Mouse (Mus musculus): ENCODE measurements around the gene H2-DMb2. TPM values are rescaled to one million over a fixed set of nuclear protein-coding genes. Genes with fewer than 3 reads are reported as not detected.

The H2-DMb2 gene
- polyA plus RNA-seq, 1 experiment from 2014 or later, result 0.15 TPM

DNA sequence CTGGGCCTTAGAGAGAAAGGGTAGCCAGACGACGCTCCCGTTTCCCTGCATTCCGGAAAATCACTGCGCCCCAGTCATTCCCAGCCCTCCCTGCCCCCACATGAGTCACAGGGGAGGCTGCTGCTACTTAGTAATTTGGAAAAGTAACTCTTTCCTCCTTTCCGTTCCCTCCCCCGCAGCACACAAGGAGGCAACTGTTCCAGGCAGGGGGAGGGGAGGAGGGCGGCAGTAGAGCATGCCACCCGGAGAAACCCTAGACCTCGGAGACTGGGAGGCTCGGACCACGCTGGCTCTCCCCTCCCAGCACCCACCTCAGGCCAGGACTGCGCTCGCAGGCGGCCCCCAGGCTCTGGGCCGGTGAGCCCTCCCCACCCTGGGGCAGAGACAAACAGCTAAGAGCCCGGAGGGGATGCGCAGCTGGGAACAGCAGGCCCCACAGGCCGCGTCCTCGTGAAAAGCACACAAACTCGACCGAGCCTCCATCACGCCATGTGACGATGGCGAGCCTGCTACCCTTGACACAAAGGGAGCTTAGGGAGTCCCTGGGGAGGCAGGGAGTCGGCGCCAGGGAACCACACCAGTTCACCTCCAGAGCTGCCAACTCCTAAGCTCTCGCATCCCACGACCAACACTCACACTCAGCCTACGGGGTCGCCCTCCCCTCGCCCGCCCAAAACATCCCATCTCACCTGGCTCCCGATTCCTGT lies 21.8 kb upstream of the H2-DMb2 start:
- WGBS, result 0% methylated on average over 32 of the region's 35 CpGs
- DNase-seq (ENCODE audit: low spot score), result peak; percentile 92

DNA sequence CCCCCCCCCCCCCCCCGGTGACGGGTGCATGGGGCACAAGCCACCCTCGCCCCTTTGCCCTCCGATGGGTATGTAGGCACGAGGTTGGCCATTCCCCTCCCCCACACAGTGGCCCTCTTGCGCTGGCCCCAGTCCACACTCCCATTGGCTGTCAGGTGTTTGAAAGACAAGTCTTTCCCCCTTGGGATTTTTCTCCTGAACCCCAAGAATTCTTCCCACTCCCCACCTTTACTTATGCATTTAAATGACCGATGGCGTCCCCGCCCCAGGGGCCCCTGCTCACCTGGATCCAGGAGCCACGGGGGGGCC lies 21.3 kb upstream of the H2-DMb2 start:
- H3K4me1 ChIP-seq (replicated peaks; ENCODE audit: control insufficient read depth, insufficient read depth, low read length), result peaks cover 18% of the 10 kb centered on the region; the same call in 1 of the 2 replicates

More for the DNA sequence above, 21.8 kb upstream of the H2-DMb2 start:
- Histone ChIP-seq H3K4me3 (ENCODE audit: low read depth, low read length) (peak overlapping the region; percentile 95), H3K4me1 (replicated peaks; ENCODE audit: control insufficient read depth, insufficient read depth, low read length) (peaks cover 13% of the 10 kb centered on the region; the same call in 1 of the 2 replicates), H3K4me2 (ENCODE audit: low read length) (peak overlapping the region; percentile 97), H3K9me3 (ENCODE audit: control insufficient read depth, low read length) (no peaks in the 10 kb centered on the region), H3K27ac (ENCODE audit: low read depth) (peak overlapping the region; percentile 100), H3K9ac (ENCODE audit: low read length) (peak overlapping the region; percentile 96), H3K36me3 (ENCODE audit: control insufficient read depth, insufficient read depth, low read length) (peaks cover 26% of the 10 kb centered on the region), H3K27me3 (replicated peaks; ENCODE audit: control insufficient read depth, insufficient read depth, low read length) (no peaks in the 10 kb centered on the region)
- ATAC-seq (replicated peaks; ENCODE audit: low FRiP score, low TSS enrichment, low read depth), result peak; percentile 12

DNA sequence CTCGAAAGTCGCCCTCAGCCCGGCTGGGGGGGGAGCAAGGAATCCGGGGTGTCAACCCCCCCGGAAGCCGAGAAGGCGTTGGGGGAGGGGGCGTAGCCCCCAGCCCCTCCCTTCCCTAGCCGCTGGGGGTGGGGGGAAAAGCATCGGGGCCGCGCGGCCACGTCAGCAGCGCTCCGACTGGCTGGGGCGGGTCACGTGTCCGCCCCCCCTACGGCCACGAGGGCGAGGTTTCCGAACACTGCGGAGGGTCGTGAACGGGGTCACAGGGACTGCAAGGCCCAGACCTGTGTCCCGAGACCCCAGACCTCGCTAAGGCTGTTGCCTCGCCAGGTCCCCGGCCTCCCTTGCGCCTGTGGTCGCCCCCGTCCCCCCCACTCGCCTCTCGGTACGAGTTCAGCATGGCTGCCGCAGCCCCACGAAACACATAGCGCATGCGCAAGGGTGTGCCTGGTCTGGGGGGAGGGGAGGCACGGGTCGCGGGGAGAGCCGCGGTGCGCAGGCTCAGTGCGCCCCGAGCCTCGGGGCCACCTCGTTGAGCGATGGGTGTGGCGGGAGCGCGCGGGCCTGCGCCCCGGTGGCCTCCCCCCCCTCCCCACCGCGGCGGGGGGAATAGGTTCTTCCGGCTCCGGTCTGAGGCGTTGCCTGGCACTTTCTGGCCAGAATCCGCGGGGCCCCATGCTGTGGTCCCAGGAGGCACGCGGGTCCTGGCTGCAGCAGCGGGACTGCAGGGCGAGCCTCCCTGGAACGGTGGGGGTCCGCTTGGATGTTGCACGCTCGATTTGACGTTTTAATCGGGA lies 20.7 kb upstream of the H2-DMb2 start, which contains the start of gene Brd2:
Brd2 (minus strand) TSS at position 447 of the 797 bp plus-strand sequence.
- ATAC-seq (replicated peaks; ENCODE audit: low FRiP score, low TSS enrichment, low read depth), result peak; percentile 30
- Histone ChIP-seq H3K4me3 (ENCODE audit: low read depth, low read length) (peak within 1 kb of the TSS; percentile 95), H3K36me3 (ENCODE audit: control insufficient read depth, insufficient read depth, low read length) (peaks cover 15% of the 10 kb centered on the region), H3K4me1 (replicated peaks; ENCODE audit: control insufficient read depth, insufficient read depth, low read length) (peaks cover 23% of the 10 kb centered on the region; the same call in 1 of the 2 replicates), H3K4me2 (ENCODE audit: low read length) (peak within 1 kb of the TSS; percentile 97), H3K9me3 (ENCODE audit: control insufficient read depth, low read length) (no peaks in the 10 kb centered on the region), H3K27me3 (replicated peaks; ENCODE audit: control insufficient read depth, insufficient read depth, low read length) (no peaks in the 10 kb centered on the region), H3K27ac (ENCODE audit: low read depth) (peak within 1 kb of the TSS; percentile 100), H3K9ac (ENCODE audit: low read length) (peak within 1 kb of the TSS; percentile 96)
- peak; percentile 99 for DNase-seq (ENCODE audit: low spot score)
- under 1% methylated on average over 59 of the region's 75 CpGs for WGBS

More for the DNA sequence above, 21.3 kb upstream of the H2-DMb2 start:
- Histone ChIP-seq H3K4me2 (ENCODE audit: low read length) (peak overlapping the region; percentile 97), H3K9me3 (ENCODE audit: control insufficient read depth, low read length) (no peaks in the 10 kb centered on the region), H3K4me3 (ENCODE audit: low read depth, low read length) (peak overlapping the region; percentile 95), H3K27ac (ENCODE audit: low read depth) (peak overlapping the region; percentile 100), H3K27me3 (replicated peaks; ENCODE audit: control insufficient read depth, insufficient read depth, low read length) (no peaks in the 10 kb centered on the region), H3K9ac (ENCODE audit: low read length) (peak overlapping the region; percentile 96), H3K36me3 (ENCODE audit: control insufficient read depth, insufficient read depth, low read length) (peaks cover 21% of the 10 kb centered on the region)
- DNase-seq (ENCODE audit: low spot score) (no peak), ATAC-seq (replicated peaks; ENCODE audit: low FRiP score, low TSS enrichment, low read depth) (no peak; the same call in 1 of the 2 replicates)
- WGBS, result under 1% methylated on average over 10 of the region's 10 CpGs

DNA sequence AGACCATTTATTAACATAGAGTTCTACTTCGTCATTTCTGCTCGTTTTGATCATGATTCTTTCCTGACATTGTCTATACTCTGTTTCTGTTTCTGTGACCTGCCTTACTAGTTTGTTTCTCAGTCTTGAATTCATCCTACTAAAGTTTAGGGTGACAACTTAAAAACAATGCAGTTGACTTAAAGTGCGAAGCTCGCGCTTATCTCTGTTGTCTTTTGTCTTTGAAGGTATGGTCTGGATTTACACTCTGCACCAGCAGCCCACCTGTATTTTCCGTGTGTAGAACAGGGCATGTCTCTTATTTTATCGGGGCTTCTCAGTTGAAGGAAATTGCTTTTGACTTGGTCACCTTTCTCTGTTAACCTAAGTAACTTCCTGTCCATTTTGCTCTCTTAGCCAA lies 20.0 kb upstream of the H2-DMb2 start:
- no peaks in the 10 kb centered on the region for H3K9me3 ChIP-seq (ENCODE audit: control insufficient read depth, low read length)
- H3K36me3 ChIP-seq (ENCODE audit: control insufficient read depth, insufficient read depth, low read length), result peaks cover 9% of the 10 kb centered on the region
- H3K4me3 ChIP-seq (ENCODE audit: low read depth, low read length), result peak overlapping the region; percentile 95
- no peak for DNase-seq (ENCODE audit: low spot score)
- ATAC-seq (replicated peaks; ENCODE audit: low FRiP score, low TSS enrichment, low read depth), result no peak
- H3K9ac ChIP-seq (ENCODE audit: low read length), result peak overlapping the region; percentile 96
- 3% methylated on average over 7 of the region's 7 CpGs for WGBS
- H3K4me2 ChIP-seq (ENCODE audit: low read length), result peak overlapping the region; percentile 97
- no peaks in the 10 kb centered on the region for H3K27me3 ChIP-seq (replicated peaks; ENCODE audit: control insufficient read depth, insufficient read depth, low read length)
- H3K4me1 ChIP-seq (replicated peaks; ENCODE audit: control insufficient read depth, insufficient read depth, low read length), result peaks cover 29% of the 10 kb centered on the region; the same call in 1 of the 2 replicates
- peak overlapping the region; percentile 100 for H3K27ac ChIP-seq (ENCODE audit: low read depth)

DNA sequence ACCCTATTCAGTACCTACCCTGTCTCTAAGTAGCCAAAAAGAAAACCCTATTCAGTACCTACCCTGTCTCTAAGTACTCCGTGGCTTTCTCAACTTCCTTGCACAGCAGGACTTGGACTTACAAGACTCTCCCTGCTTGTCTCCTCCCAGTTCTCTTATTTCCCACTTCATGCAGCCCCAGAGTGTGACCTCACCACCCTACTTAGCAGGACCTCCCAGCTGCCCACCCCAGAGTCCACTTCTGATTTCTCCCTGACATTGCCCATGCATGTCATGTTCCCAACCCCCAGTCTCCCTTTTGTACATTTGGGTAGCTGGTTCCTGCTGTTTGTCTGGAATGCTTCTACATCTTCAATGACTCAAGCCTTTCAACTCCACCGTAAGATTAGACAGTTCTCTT lies 19.6 kb upstream of the H2-DMb2 start:
- Histone ChIP-seq H3K27ac (ENCODE audit: low read depth) (peak overlapping the region; percentile 100), H3K27me3 (replicated peaks; ENCODE audit: control insufficient read depth, insufficient read depth, low read length) (no peaks in the 10 kb centered on the region), H3K4me3 (ENCODE audit: low read depth, low read length) (peak overlapping the region; percentile 95), H3K36me3 (ENCODE audit: control insufficient read depth, insufficient read depth, low read length) (peaks cover 5% of the 10 kb centered on the region; the same call in 1 of the 2 replicates), H3K4me2 (ENCODE audit: low read length) (peak overlapping the region; percentile 97), H3K9ac (ENCODE audit: low read length) (peak overlapping the region; percentile 96), H3K9me3 (ENCODE audit: control insufficient read depth, low read length) (no peaks in the 10 kb centered on the region), H3K4me1 (replicated peaks; ENCODE audit: control insufficient read depth, insufficient read depth, low read length) (peaks cover 32% of the 10 kb centered on the region; the same call in 1 of the 2 replicates)
- no peak for DNase-seq (ENCODE audit: low spot score)
- no peak for ATAC-seq (replicated peaks; ENCODE audit: low FRiP score, low TSS enrichment, low read depth)
- 0% methylated on average over 2 of the region's 2 CpGs for WGBS

DNA sequence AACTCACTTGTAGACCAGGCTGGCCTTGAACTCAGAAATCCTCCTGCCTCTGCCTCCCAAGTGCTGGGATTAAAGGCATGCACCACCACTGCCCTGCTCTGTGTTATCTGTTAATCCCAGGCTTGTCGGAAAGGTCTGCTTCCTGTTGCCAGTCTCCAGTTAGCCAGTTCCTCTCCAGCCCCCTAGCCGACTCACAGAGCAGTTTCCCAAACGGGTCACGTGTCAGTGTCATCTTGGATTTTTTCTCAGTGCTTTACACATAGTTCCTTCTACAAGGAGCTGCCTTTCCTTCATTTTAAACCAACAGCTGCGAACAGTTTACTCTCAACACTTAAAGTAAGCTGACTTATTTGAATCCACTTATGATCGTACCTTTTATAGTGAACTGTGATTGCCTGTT lies 18.5 kb upstream of the H2-DMb2 start:
- Histone ChIP-seq H3K4me1 (replicated peaks; ENCODE audit: control insufficient read depth, insufficient read depth, low read length) (peaks cover 41% of the 10 kb centered on the region; the same call in 1 of the 2 replicates), H3K27me3 (replicated peaks; ENCODE audit: control insufficient read depth, insufficient read depth, low read length) (no peaks in the 10 kb centered on the region), H3K4me2 (ENCODE audit: low read length) (peak overlapping the region; percentile 2; the same call in 1 of the 2 replicates), H3K27ac (ENCODE audit: low read depth) (no peak overlapping the region), H3K9me3 (ENCODE audit: control insufficient read depth, low read length) (no peaks in the 10 kb centered on the region), H3K9ac (ENCODE audit: low read length) (no peak overlapping the region), H3K4me3 (ENCODE audit: low read depth, low read length) (no peak overlapping the region), H3K36me3 (ENCODE audit: control insufficient read depth, insufficient read depth, low read length) (no peaks in the 10 kb centered on the region)
- DNase-seq (ENCODE audit: low spot score), result no peak
- WGBS, result 73% methylated on average over 6 of the region's 6 CpGs
- ATAC-seq (replicated peaks; ENCODE audit: low FRiP score, low TSS enrichment, low read depth), result no peak

DNA sequence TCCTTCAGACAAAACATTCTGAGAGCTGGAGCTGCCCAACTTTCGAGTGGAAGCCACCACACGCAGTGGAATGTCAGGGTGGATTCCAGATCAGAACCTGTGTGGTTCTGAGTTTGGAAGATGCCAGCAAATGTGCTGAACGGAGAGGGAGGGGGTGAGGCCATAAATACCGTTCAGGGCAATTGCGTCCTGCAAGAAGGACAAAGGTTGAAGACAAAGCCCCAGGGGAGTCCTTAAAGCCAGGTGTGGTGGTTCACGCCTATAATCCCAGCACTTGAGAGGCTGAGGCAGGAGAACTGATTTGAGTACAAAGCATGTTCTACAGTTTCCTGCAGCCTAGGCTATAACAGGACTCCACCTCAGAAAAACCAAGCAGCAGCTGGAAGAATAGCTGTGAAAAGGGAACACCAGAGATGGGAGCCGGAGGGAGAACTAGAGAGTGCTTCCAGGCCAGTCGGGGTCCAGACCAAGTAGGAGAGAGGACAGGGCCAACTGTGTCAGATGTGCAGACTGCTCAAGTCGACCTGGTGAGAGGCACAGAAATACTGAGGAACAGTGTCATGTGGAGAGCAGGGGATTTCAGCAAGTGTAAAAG lies 16.2 kb upstream of the H2-DMb2 start:
- no peak for DNase-seq (ENCODE audit: low spot score)
- H3K27ac ChIP-seq (ENCODE audit: low read depth), result peak overlapping the region; percentile 30
- H3K4me1 ChIP-seq (replicated peaks; ENCODE audit: control insufficient read depth, insufficient read depth, low read length), result peaks cover 41% of the 10 kb centered on the region; the same call in 1 of the 2 replicates
- no peak overlapping the region for H3K4me2 ChIP-seq (ENCODE audit: low read length)
- no peak overlapping the region for H3K4me3 ChIP-seq (ENCODE audit: low read depth, low read length)
- no peak overlapping the region for H3K9ac ChIP-seq (ENCODE audit: low read length)
- no peaks in the 10 kb centered on the region for H3K36me3 ChIP-seq (ENCODE audit: control insufficient read depth, insufficient read depth, low read length)
- no peaks in the 10 kb centered on the region for H3K27me3 ChIP-seq (replicated peaks; ENCODE audit: control insufficient read depth, insufficient read depth, low read length)
- no peak for ATAC-seq (replicated peaks; ENCODE audit: low FRiP score, low TSS enrichment, low read depth)
- no peaks in the 10 kb centered on the region for H3K9me3 ChIP-seq (ENCODE audit: control insufficient read depth, low read length)
- 48% methylated on average over 9 of the region's 9 CpGs for WGBS

DNA sequence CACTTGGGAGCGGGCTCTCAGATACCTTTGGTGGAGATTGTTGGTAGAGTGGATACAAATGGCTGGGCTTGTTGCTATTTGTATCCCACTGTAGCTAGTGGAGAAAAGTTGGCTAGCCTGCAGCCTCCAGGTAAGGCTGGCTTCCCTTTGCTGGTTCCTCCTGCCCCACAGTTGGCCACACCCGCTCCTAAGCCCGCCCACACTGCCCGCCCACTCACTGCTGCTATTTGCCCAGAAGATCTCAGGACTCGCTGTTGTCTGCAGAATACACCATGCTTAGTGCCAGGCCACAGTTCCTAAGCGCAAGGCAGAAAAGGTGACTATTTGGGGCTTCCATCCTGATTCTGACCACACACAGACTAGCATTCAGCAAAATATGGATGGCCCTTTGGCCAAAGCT lies 15.6 kb upstream of the H2-DMb2 start:
- no peaks in the 10 kb centered on the region for H3K36me3 ChIP-seq (ENCODE audit: control insufficient read depth, insufficient read depth, low read length)
- H3K4me2 ChIP-seq (ENCODE audit: low read length), result no peak overlapping the region
- peak overlapping the region; percentile 30 for H3K27ac ChIP-seq (ENCODE audit: low read depth)
- H3K4me1 ChIP-seq (replicated peaks; ENCODE audit: control insufficient read depth, insufficient read depth, low read length), result peaks cover 41% of the 10 kb centered on the region; the same call in 1 of the 2 replicates
- no peak overlapping the region for H3K4me3 ChIP-seq (ENCODE audit: low read depth, low read length)
- H3K9me3 ChIP-seq (ENCODE audit: control insufficient read depth, low read length), result no peaks in the 10 kb centered on the region
- DNase-seq (ENCODE audit: low spot score) (no peak), ATAC-seq (replicated peaks; ENCODE audit: low FRiP score, low TSS enrichment, low read depth) (no peak)
- WGBS, result 26% methylated on average over 6 of the region's 6 CpGs
- no peaks in the 10 kb centered on the region for H3K27me3 ChIP-seq (replicated peaks; ENCODE audit: control insufficient read depth, insufficient read depth, low read length)
- no peak overlapping the region for H3K9ac ChIP-seq (ENCODE audit: low read length)
